Mouse (Mus musculus) liver, adult (tissue): ENCODE results near the gene 4933428G20Rik.

Source experiments
- GATA4 ChIP-seq: IDR thresholded peaks from 2 replicates; pipeline ENCODE4 v1.6.1; 2014; ENCODE audit warnings: mild to moderate bottlenecking, low read length; ENCODE audit not compliant: insufficient replicate concordance

The 4933428G20Rik gene

GRCm38 (mm10) chr11:97499865-97500719 is at the start of gene 4933428G20Rik:
Gene 4933428G20Rik (minus strand): TSS chr11:97500340.
- no peak for TF ChIP-seq GATA4

- TF ChIP-seq GATA4, result no peak
Measured at GRCm38 (mm10) chr11:97548757-97549156, 48.6 kb upstream of the 4933428G20Rik start.

- TF ChIP-seq GATA4, result no peak
Measured at GRCm38 (mm10) chr11:97547957-97548706, 48.0 kb upstream of the 4933428G20Rik start.

GRCm38 (mm10) chr11:97546804-97547411 is 46.8 kb upstream of the 4933428G20Rik start:
- no peak for TF ChIP-seq GATA4

GRCm38 (mm10) chr11:97545808-97546560 is 45.8 kb upstream of the 4933428G20Rik start:
- TF ChIP-seq GATA4, result no peak

GRCm38 (mm10) chr11:97543883-97544282 is 43.7 kb upstream of the 4933428G20Rik start:
- no peak for TF ChIP-seq GATA4

- TF ChIP-seq GATA4, result no peak
Measured at GRCm38 (mm10) chr11:97543181-97543733, 43.1 kb upstream of the 4933428G20Rik start.

- no peak for TF ChIP-seq GATA4
Measured at GRCm38 (mm10) chr11:97542171-97543150, 42.3 kb upstream of the 4933428G20Rik start.

GRCm38 (mm10) chr11:97540604-97541003 is 40.5 kb upstream of the 4933428G20Rik start:
- no peak for TF ChIP-seq GATA4

GRCm38 (mm10) chr11:97540136-97540535 is 40.0 kb upstream of the 4933428G20Rik start:
- no peak for TF ChIP-seq GATA4

- no peak for TF ChIP-seq GATA4
Measured at GRCm38 (mm10) chr11:97539622-97540021, 39.5 kb upstream of the 4933428G20Rik start.

GRCm38 (mm10) chr11:97537580-97538089 is 37.5 kb upstream of the 4933428G20Rik start:
- no peak for TF ChIP-seq GATA4
